Mouse (Mus musculus) lung, embryonic 15.5 days (tissue): ENCODE measurements around the gene Fam129b. TPM values are rescaled to one million over a fixed set of nuclear protein-coding genes. Genes with fewer than 3 reads are reported as not detected.
A peak's percentile ranks its signal among the peaks of the same experiment; 100 is the strongest.

ENCODE experiments used
- ATAC-seq: fragments of 200-750 bp; cut with Nextera tagmentation; 2 replicates; pipeline ENCODE4 v1.8.0; 2017; ENCODE audit warnings: moderate number of reproducible peaks, borderline replicate concordance; ENCODE audit not compliant: low FRiP score, low TSS enrichment; ENCODE audit errors: extremely low read depth
- H3K27ac ChIP-seq: fragments of 300-500 bp; sonication (generic); 2 replicates; pipeline ENCODE4 v1.5.1; 2015; ENCODE audit warnings: moderate library complexity, mild to moderate bottlenecking, inconsistent platforms
- H3K27me3 ChIP-seq: fragments of 300-500 bp; sonication (generic); 2 replicates; pipeline ENCODE4 v1.6.1; 2015; ENCODE audit warnings: inconsistent platforms
- H3K36me3 ChIP-seq: fragments of 300-500 bp; sonication (generic); 2 replicates; pipeline ENCODE4 v1.6.1; 2015; ENCODE audit warnings: inconsistent platforms
- H3K4me1 ChIP-seq: fragments of 300-500 bp; sonication (generic); 2 replicates; pipeline ENCODE4 v1.6.1; 2015; ENCODE audit warnings: inconsistent platforms
- H3K4me2 ChIP-seq: fragments of 300-500 bp; sonication (generic); 2 replicates; pipeline ENCODE4 v1.6.1; 2015; ENCODE audit warnings: inconsistent platforms, mild to moderate bottlenecking, moderate library complexity
- H3K4me3 ChIP-seq: fragments of 300-500 bp; sonication (generic); 2 replicates; pipeline ENCODE4 v1.5.1; 2015; ENCODE audit warnings: mild to moderate bottlenecking, inconsistent platforms
- H3K9ac ChIP-seq: fragments of 300-500 bp; sonication (generic); 2 replicates; pipeline ENCODE4 v1.6.1; 2015; ENCODE audit warnings: inconsistent platforms
- H3K9me3 ChIP-seq: fragments of 300-500 bp; sonication (generic); 2 replicates; pipeline ENCODE4 v1.6.1; 2016; ENCODE audit warnings: inconsistent platforms
- WGBS: fragments of 180-500 bp; shearing (Covaris S2); methylation state at CpG from one replicate; pipeline ENCODE4 v1.1.7; 2015; 5-methylcytosine and 5-hydroxymethylcytosine counted together
- polyA plus RNA-seq: library from polyadenylated mRNA; unstranded; fragments of >200 nt; fragmentation: Nextera tagmentation; extraction: Ambion mirVana; gene quantifications from 2 replicates; pipeline ENCODE4 v1.2.1, GENCODE M21; 2015

Fam129b gene
- polyA plus RNA-seq, 1 experiment from 2014 or later, result 117 TPM

DNA sequence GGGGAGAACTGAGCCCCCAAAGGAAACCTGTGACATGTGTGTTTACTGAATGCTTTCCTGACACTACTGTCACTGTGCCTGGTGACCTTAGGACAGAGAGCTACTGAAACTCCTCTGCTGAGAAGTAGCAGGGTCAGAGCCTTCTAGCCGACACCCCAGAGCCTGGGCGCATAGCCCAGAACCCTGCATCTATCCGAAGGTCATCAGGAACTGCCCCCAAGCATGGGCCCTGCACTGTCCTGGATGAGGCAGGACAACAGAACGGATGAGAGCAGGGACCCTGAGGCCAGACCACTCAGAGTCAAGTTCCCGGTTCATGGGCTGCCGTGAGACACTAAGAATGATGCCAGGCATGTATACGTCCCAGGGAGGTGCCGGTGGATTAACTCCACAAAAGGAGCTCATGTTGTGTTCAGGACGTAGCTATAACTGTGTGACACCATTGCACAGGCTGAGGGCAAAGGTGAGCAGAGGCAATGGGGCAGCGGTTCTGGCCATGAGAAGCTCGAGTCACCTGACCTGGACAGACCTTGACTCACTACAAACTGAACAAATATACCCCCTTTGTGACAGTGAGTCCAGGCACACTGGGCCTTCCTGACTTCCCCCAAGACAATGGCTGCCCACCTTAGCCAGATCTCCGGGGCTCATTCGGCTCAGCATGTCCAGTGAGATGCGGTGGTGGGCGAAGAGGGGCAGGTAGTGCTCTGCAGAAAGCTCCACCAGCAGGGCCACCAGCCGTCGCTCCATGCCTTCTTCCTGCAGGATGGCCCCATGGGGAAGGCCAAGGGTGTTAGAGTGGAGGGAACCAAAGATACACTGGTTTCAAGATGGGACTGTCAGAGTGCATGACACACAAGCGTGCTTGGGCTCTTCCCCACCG lies 53.3 kb downstream of the Fam129b start:
- no peak for ATAC-seq
- Histone ChIP-seq H3K4me3 (no peak overlapping the region), H3K4me2 (no peak overlapping the region), H3K36me3 (peaks cover 14% of the 10 kb centered on the region), H3K9ac (no peak overlapping the region; the same call in 1 of the 2 replicates), H3K27me3 (no peaks in the 10 kb centered on the region), H3K27ac (0 out of 2 replicates have a peak overlapping the region, but pooled peaks have one; percentile 95), H3K4me1 (peaks cover 27% of the 10 kb centered on the region), H3K9me3 (no peaks in the 10 kb centered on the region)
- WGBS, result 79% methylated on average over 19 of the region's 19 CpGs

GRCm38 (mm10) chr2:32931730-32932129 lies 55.8 kb downstream of the Fam129b start:
- Histone ChIP-seq H3K9me3 (no peaks in the 10 kb centered on the region), H3K4me3 (no peak overlapping the region), H3K4me1 (peaks cover 22% of the 10 kb centered on the region), H3K4me2 (no peak overlapping the region), H3K36me3 (0 out of 2 replicates have a peak, but pooled peaks cover 5% of the 10 kb centered on the region), H3K27me3 (no peaks in the 10 kb centered on the region), H3K27ac (no peak overlapping the region), H3K9ac (no peak overlapping the region)
- 77% methylated on average over 7 of the region's 7 CpGs for WGBS
- no peak for ATAC-seq

DNA sequence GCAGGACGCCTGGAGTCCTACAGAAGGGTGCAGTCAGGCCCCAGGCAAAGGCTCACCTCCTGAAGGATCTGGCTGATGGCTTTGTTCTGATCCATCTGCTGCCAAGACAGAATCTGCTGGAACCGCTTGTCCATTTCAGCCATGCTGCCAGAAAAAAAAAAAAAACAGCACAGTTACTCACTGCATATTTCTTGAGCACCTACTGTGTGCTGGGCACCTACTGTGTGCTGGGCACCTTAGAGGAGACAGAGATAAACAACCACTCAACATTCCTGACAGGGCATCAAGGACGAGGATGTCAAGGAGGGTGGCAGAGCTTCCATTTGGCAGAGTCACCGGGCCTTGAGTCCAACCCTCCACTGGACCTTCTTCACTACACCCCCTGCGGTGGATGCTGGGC lies 62.8 kb downstream of the Fam129b start:
- Histone ChIP-seq H3K9ac (no peak overlapping the region), H3K4me3 (no peak overlapping the region), H3K36me3 (peaks cover 14% of the 10 kb centered on the region), H3K4me1 (no peaks in the 10 kb centered on the region), H3K4me2 (no peak overlapping the region), H3K27ac (no peak overlapping the region), H3K27me3 (no peaks in the 10 kb centered on the region), H3K9me3 (no peaks in the 10 kb centered on the region)
- WGBS, result 89% methylated on average over 5 of the region's 5 CpGs
- ATAC-seq, result no peak

DNA sequence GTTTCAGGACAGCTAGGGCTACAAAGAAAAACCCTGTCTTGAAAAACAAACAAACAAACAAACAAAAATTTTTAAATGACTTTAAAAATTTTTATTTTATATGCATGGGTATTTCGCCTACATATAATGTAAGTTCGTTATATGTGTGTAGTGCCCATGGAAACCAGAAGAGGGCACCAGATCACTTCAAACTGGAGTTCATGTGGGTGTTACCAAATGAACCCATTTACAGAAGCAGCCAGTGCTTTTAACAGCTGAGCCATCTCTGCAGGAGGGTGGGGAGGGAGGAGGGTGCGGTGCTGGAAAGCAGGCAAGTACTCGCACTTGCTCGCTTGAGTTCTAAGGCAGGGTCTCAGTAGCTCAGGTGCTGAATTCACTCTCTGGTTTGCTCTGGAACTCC lies 63.5 kb downstream of the Fam129b start:
- Histone ChIP-seq H3K4me2 (no peak overlapping the region), H3K9ac (no peak overlapping the region), H3K4me1 (no peaks in the 10 kb centered on the region), H3K27me3 (no peaks in the 10 kb centered on the region), H3K9me3 (no peaks in the 10 kb centered on the region), H3K4me3 (no peak overlapping the region), H3K36me3 (peaks cover 15% of the 10 kb centered on the region), H3K27ac (no peak overlapping the region)
- no peak for ATAC-seq
- 68% methylated on average over 5 of the region's 5 CpGs for WGBS

- Histone ChIP-seq H3K27me3 (no peaks in the 10 kb centered on the region), H3K27ac (no peak overlapping the region), H3K4me1 (no peaks in the 10 kb centered on the region), H3K9me3 (no peaks in the 10 kb centered on the region), H3K4me3 (no peak overlapping the region), H3K36me3 (peaks cover 21% of the 10 kb centered on the region), H3K4me2 (no peak overlapping the region), H3K9ac (no peak overlapping the region)
- 92% methylated on average over 4 of the region's 4 CpGs for WGBS
- ATAC-seq, result no peak
Observed at GRCm38 (mm10) chr2:32940483-32940882, 64.6 kb downstream of the Fam129b start.

- WGBS, result 82% methylated on average over 11 of the region's 11 CpGs
- no peak overlapping the region for H3K4me2 ChIP-seq
- H3K36me3 ChIP-seq, result 0 out of 2 replicates have a peak, but pooled peaks cover 7% of the 10 kb centered on the region
- H3K4me1 ChIP-seq, result no peaks in the 10 kb centered on the region
- H3K27me3 ChIP-seq, result no peaks in the 10 kb centered on the region
- no peak for ATAC-seq
- no peak overlapping the region for H3K27ac ChIP-seq
- no peak overlapping the region for H3K4me3 ChIP-seq
- H3K9ac ChIP-seq, result no peak overlapping the region
- no peaks in the 10 kb centered on the region for H3K9me3 ChIP-seq
Observed at GRCm38 (mm10) chr2:32947454-32947853, 71.5 kb downstream of the Fam129b start.

- 89% methylated on average over 2 of the region's 2 CpGs for WGBS
- no peak for ATAC-seq
- H3K36me3 ChIP-seq, result peaks cover 10% of the 10 kb centered on the region; the same call in 1 of the 2 replicates
- H3K9ac ChIP-seq, result no peak overlapping the region
- H3K4me3 ChIP-seq, result no peak overlapping the region
- H3K27me3 ChIP-seq, result no peaks in the 10 kb centered on the region
- H3K4me2 ChIP-seq, result no peak overlapping the region
- H3K4me1 ChIP-seq, result no peaks in the 10 kb centered on the region
- no peak overlapping the region for H3K27ac ChIP-seq
- no peaks in the 10 kb centered on the region for H3K9me3 ChIP-seq
Observed at GRCm38 (mm10) chr2:32954581-32954980, 78.7 kb downstream of the Fam129b start.

DNA sequence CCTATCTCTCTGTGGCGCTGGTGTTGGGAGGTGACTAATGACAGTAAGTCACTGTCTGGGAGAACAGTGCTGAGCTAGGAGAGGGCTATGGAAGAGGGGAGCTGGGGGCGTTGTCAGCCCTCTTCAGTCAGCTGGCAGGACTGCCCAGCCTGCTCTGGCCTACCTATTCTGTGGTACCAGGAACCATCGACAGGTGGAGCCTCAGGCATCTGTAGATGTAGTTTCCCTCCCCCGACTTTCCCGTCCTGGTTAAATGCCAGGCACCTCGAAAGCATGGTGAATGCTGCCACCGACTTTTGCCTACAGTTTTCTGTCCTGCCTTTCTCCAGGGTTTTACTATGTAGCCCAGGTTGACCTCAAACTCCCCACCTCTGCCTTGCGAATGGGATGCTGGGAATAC lies 81.4 kb downstream of the Fam129b start:
- WGBS, result 56% methylated on average over 8 of the region's 8 CpGs

DNA sequence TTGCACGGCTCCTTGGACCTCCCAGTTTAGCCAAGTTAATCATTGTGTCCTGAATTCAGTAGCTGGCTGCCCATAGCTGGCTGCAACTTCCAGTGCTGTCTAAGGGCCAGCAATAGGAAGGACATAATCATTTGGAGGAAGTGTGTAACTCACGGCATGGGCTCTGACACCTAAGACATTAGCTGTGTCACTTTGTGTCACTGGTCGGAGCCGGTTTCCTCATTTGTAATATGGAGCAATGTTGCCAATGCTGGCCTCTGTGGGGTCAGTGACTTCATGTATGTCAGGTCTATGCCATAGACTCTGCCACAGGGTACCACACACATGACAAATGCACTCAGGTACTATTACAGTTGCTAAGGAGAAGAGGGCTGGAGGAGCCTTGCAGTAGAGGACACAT lies 84.4 kb downstream of the Fam129b start:
- no peak overlapping the region for H3K4me3 ChIP-seq
- no peak for ATAC-seq
- 86% methylated on average over 4 of the region's 4 CpGs for WGBS
- H3K4me2 ChIP-seq, result peak overlapping the region; percentile 73
- peaks cover 35% of the 10 kb centered on the region for H3K4me1 ChIP-seq
- H3K27ac ChIP-seq, result no peak overlapping the region
- peak overlapping the region; percentile 73; the same call in 1 of the 2 replicates for H3K9ac ChIP-seq
- H3K27me3 ChIP-seq, result no peaks in the 10 kb centered on the region
- H3K9me3 ChIP-seq, result no peaks in the 10 kb centered on the region
- H3K36me3 ChIP-seq, result peaks cover 24% of the 10 kb centered on the region

More for the DNA sequence above, 81.4 kb downstream of the Fam129b start:
- no peak overlapping the region for H3K27ac ChIP-seq
- no peak overlapping the region for H3K4me2 ChIP-seq
- H3K36me3 ChIP-seq, result peaks cover 10% of the 10 kb centered on the region; the same call in 1 of the 2 replicates
- H3K27me3 ChIP-seq, result no peaks in the 10 kb centered on the region
- H3K9ac ChIP-seq, result no peak overlapping the region
- H3K4me3 ChIP-seq, result no peak overlapping the region
- no peaks in the 10 kb centered on the region for H3K9me3 ChIP-seq
- ATAC-seq, result no peak
- H3K4me1 ChIP-seq, result peaks cover 9% of the 10 kb centered on the region

- H3K27ac ChIP-seq, result peak within 1 kb of the TSS; percentile 90
- 3% methylated on average over 55 of the region's 55 CpGs for WGBS
- peaks cover 44% of the 10 kb centered on the region for H3K4me1 ChIP-seq
- H3K27me3 ChIP-seq, result no peaks in the 10 kb centered on the region
- H3K36me3 ChIP-seq, result peaks cover 24% of the 10 kb centered on the region
- ATAC-seq, result peak; percentile 93
- H3K4me3 ChIP-seq, result peak within 1 kb of the TSS; percentile 73
- H3K9ac ChIP-seq, result peak within 1 kb of the TSS; percentile 83
- peak within 1 kb of the TSS; percentile 73 for H3K4me2 ChIP-seq
- H3K9me3 ChIP-seq, result no peaks in the 10 kb centered on the region
Observed at GRCm38 (mm10) chr2:32961192-32961995, 85.5 kb downstream of the Fam129b start, which contains the start of the genes Rpl12 and Lrsam1. Gene Rpl12 (plus strand): TSS chr2:32961559. Gene Lrsam1 (minus strand): TSS chr2:32961614.

GRCm38 (mm10) chr2:32962062-32962874 lies 86.4 kb downstream of the Fam129b start:
- peak overlapping the region; percentile 73 for H3K4me3 ChIP-seq
- H3K9me3 ChIP-seq, result no peaks in the 10 kb centered on the region
- H3K4me2 ChIP-seq, result peak overlapping the region; percentile 73
- under 1% methylated on average over 33 of the region's 33 CpGs for WGBS
- H3K36me3 ChIP-seq, result peaks cover 24% of the 10 kb centered on the region
- no peaks in the 10 kb centered on the region for H3K27me3 ChIP-seq
- H3K9ac ChIP-seq, result peak overlapping the region; percentile 83
- no peak for ATAC-seq
- peaks cover 46% of the 10 kb centered on the region for H3K4me1 ChIP-seq
- H3K27ac ChIP-seq, result peak overlapping the region; percentile 90
